Mouse (Mus musculus) liver (tissue): ENCODE measurements around the gene Kcnmb4.

ENCODE experiments used
- DNase-seq: peaks from one replicate; pipeline ENCODE4 v3.0.0-alpha.2; 2020; ENCODE audit warnings: mixed read lengths

The Kcnmb4 gene

DNA sequence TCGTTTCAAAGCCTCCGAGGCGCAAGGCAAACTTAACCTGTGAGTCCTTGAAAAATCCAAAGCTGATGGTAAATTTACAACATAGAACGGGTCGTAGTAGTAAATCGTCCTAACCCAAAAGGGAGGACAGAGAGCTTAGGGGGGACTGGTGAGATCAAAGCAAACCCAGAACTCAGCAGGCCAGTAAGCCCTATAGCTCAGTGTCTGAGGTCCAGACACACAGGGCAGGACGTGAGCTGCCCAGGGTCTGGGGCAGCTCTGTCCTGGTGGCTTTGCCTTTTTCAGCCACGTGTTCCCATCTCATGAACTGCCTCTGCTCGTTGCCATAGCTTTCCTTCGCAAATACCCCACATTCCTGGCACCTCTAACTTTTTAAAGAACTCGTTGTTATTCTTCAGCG lies 75.7 kb downstream of the Kcnmb4 start:
- no peak for DNase-seq

- DNase-seq: no peak
Observed at GRCm38 (mm10) chr10:116397573-116397972, 76.1 kb downstream of the Kcnmb4 start.

- no peak for DNase-seq
Observed at GRCm38 (mm10) chr10:116396966-116397365, 76.7 kb downstream of the Kcnmb4 start.

DNA sequence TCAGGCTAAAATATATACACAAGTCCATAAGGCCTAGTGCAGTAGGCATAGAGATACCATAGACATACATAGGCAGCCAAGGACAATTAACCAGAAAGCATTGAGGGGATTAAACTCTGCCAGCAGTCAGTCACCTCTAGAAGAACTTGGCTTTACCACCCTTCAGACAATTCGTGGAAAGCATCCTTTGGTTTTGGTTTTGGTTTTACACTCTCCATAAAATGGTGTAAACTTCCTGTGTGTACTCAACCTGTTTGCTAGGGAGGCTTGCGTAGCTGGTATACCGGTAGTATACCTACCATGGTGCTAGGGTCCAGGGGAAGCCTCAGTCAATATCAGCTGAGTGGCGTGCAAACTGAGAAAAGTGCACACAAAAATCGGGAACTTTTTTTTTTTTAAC lies 77.4 kb downstream of the Kcnmb4 start:
- no peak for DNase-seq

DNA sequence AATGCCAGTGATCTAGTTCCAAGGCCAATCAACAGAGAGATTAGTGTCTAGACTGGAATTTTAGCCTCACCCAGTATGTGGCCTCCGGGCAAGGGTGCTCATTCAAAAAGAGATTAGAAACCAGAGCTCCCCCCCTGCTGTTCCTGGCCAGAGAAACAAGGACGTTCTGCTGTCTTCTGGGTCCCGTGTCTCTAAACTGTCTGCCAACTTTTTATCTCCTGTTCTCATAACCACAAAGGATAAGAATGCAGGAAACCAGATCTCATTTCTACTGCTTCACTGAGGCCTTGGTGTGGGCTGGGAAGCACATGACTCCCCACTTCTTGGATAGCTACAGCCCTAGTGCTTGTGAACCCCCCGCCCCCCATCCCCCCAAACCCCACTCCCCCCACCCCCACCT lies 79.1 kb downstream of the Kcnmb4 start:
- peak; percentile 6 for DNase-seq

DNA sequence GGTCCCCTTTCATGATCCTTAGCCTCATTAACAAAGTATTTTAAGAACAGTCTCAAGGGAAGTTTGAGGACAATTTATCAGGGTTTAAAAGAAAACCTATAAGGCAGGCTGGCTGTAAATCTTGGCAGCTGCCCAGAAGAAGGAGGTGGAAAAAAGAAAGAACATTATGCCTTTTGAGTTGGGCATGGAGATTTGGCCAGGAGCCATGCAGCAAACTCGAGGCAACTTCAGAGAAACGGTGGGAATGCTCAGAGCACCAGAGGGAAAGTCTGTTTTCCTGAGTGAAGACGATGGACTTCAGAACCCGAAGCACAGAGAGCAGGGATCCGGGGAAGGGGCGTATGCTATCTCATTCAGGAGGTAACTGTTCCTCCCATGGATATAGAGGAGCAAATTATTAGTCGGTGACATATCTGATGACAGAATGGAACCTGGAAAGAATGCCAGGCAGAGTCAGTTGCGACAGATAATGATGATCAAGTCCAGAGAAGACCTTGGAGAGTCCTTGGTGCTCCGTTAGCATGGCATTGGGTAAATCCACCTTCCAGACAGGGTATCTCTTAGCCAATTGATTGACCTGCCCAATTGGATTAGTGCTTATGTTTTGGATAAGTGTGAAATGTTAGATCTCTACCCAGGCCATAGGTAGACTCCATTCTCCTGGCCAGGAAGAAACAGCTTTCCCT lies 79.7 kb downstream of the Kcnmb4 start:
- DNase-seq: no peak

GRCm38 (mm10) chr10:116388840-116389239 lies 84.8 kb downstream of the Kcnmb4 start:
- no peak for DNase-seq

GRCm38 (mm10) chr10:116386391-116386885 lies 87.2 kb downstream of the Kcnmb4 start:
- DNase-seq: no peak

GRCm38 (mm10) chr10:116384401-116384800 lies 89.3 kb downstream of the Kcnmb4 start:
- DNase-seq: no peak

- DNase-seq: no peak
Observed at GRCm38 (mm10) chr10:116382826-116383685, 90.6 kb downstream of the Kcnmb4 start.

DNA sequence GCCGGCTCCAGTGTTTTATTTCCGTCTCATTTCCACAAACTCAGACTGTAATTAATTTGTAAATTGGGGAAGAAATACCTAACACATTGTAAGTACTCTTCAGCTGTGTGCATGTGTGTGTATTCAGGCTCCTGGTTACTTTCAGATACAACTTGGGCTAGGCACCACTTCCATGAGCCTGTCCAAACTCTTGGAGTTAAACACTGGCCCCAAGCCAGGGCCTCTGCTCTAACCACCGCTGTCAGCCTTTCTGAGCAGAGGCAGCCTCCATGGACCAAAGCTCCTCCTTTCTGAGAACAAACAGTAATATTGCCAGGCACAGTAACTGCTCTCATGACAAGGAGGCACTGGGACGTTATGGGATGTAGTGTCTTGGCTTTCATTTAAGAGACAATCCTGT lies 96.8 kb downstream of the Kcnmb4 start:
- no peak for DNase-seq

GRCm38 (mm10) chr10:116374111-116374510 lies 99.6 kb downstream of the Kcnmb4 start:
- DNase-seq: no peak

GRCm38 (mm10) chr10:116370991-116371725 lies 102.5 kb downstream of the Kcnmb4 start:
- DNase-seq: no peak
